Mouse (Mus musculus) heart, postnatal 36 days (tissue): Measurements from ENCODE around the gene 9830107B12Rik. TPM values are rescaled to one million over a fixed set of nuclear protein-coding genes. Genes with fewer than 3 reads are reported as not detected.
"Not testable (repeated sequence)": the region's sequence is repeated elsewhere in the genome, so short reads cannot be mapped to it uniquely, and the experiment has no call there.

Experiments used
- DNase-seq, 2 experiments: peaks; one replicate each; pipeline ENCODE4 v3.0.0; 2021 to 2022
- intact Hi-C: fragments of 180-260 bp; cut with DNase I; formaldehyde crosslinking; loops from one replicate; pipeline ENCODE4 v1.15.1; 2025
- total RNA-seq, 2 experiments: library from RNA; stranded (reverse); gene quantifications; 2 replicates each; pipeline ENCODE4 v1.2.3; 2021

The 9830107B12Rik gene
- under 1 TPM in 1 of 2 experiments, not detected in 1; 0.17 TPM for total RNA-seq

- no peak for DNase-seq
- intact Hi-C loops = loop anchor here (10.0 kb wide), 1 partner anchor 169 kb away; the partner anchor contains the start of gene B430306N03Rik
Measured at GRCm38 (mm10) chr17:48146120-48146519, at the start of gene 9830107B12Rik. Gene 9830107B12Rik, minus strand, starts transcription at chr17:48146268.

- DNase-seq = no peak
- intact Hi-C loops = no loop called here
Measured at GRCm38 (mm10) chr17:48192366-48192765, 46.3 kb upstream of the 9830107B12Rik start.

GRCm38 (mm10) chr17:48185252-48185651 lies 39.2 kb upstream of the 9830107B12Rik start:
- intact Hi-C loops = no loop called here
- no peak for DNase-seq

GRCm38 (mm10) chr17:48167103-48167502 lies 21.0 kb upstream of the 9830107B12Rik start, which contains the start of gene A530064D06Rik:
Gene A530064D06Rik, minus strand, starts transcription at chr17:48167275.
- DNase-seq, intact Hi-C loops: not testable (repeated sequence)

GRCm38 (mm10) chr17:48157382-48158076 lies 11.5 kb upstream of the 9830107B12Rik start:
- DNase-seq = no peak
- intact Hi-C loops = loop anchor here (2.0 kb wide), 1 partner anchor 23 kb away; no protein-coding TSS in a partner anchor

- DNase-seq = no peak
- intact Hi-C loops = no loop called here
Measured at GRCm38 (mm10) chr17:48132810-48133209, 13.3 kb downstream of the 9830107B12Rik start.

GRCm38 (mm10) chr17:48120456-48120855 lies 25.6 kb downstream of the 9830107B12Rik start:
- intact Hi-C loops = no loop called here

GRCm38 (mm10) chr17:48119656-48120055 lies 26.4 kb downstream of the 9830107B12Rik start:
- peak; percentile 69 to 83 for DNase-seq
- intact Hi-C loops = no loop called here

More at GRCm38 (mm10) chr17:48120456-48120855, 25.6 kb downstream of the 9830107B12Rik start:
- no peak for DNase-seq

GRCm38 (mm10) chr17:48118570-48118969 lies 27.5 kb downstream of the 9830107B12Rik start:
- DNase-seq = no peak
- intact Hi-C loops = no loop called here

- peak; percentile 24 to 48 for DNase-seq
Measured at GRCm38 (mm10) chr17:48110547-48111287, 35.4 kb downstream of the 9830107B12Rik start.

GRCm38 (mm10) chr17:48108520-48108919 lies 37.5 kb downstream of the 9830107B12Rik start:
- intact Hi-C loops = no loop called here
- no peak for DNase-seq

More at GRCm38 (mm10) chr17:48110547-48111287, 35.4 kb downstream of the 9830107B12Rik start:
- intact Hi-C loops = no loop called here

GRCm38 (mm10) chr17:48107862-48108261 lies 38.2 kb downstream of the 9830107B12Rik start:
- no peak for DNase-seq
- intact Hi-C loops = no loop called here

- no peak for DNase-seq
- intact Hi-C loops = no loop called here
Measured at GRCm38 (mm10) chr17:48107333-48107732, 38.7 kb downstream of the 9830107B12Rik start.

- peak; percentile 80 for DNase-seq
- intact Hi-C loops = loop anchor here (1.0 kb wide), 3 partner anchors 227 to 307 kb away; no protein-coding TSS in a partner anchor
Measured at GRCm38 (mm10) chr17:48100441-48101417, 45.3 kb downstream of the 9830107B12Rik start.

GRCm38 (mm10) chr17:48099312-48099711 lies 46.8 kb downstream of the 9830107B12Rik start:
- DNase-seq = no peak
- intact Hi-C loops = loop anchor here (5.0 kb wide), 1 partner anchor 42 kb away; no protein-coding TSS in a partner anchor

- DNase-seq = peak in 1 of 2 experiments; percentile 4
- intact Hi-C loops = loop anchor here (5.0 kb wide), 1 partner anchor 41 kb away; no protein-coding TSS in a partner anchor
Measured at GRCm38 (mm10) chr17:48098528-48098890, 47.6 kb downstream of the 9830107B12Rik start.

GRCm38 (mm10) chr17:48097743-48098527 lies 48.1 kb downstream of the 9830107B12Rik start:
- intact Hi-C loops = loop anchor here (5.0 kb wide), 1 partner anchor 41 kb away; no protein-coding TSS in a partner anchor
- DNase-seq = no peak

GRCm38 (mm10) chr17:48097011-48097742 lies 48.9 kb downstream of the 9830107B12Rik start:
- DNase-seq = peak; percentile 43 to 47
- intact Hi-C loops = loop anchor here (5.0 kb wide), 1 partner anchor 40 kb away; no protein-coding TSS in a partner anchor
